Mouse (Mus musculus) c-Kit-positive CD71-positive TER-119-negative erythroid progenitor cells, embryonic 14.5 days (primary cell): ENCODE results near the gene Sgpl1.

Experiments used
- DNase-seq: peaks from one replicate; pipeline ENCODE4 v3.0.0-alpha.2; 2013; ENCODE audit warnings: low read depth

Gene Sgpl1

DNA sequence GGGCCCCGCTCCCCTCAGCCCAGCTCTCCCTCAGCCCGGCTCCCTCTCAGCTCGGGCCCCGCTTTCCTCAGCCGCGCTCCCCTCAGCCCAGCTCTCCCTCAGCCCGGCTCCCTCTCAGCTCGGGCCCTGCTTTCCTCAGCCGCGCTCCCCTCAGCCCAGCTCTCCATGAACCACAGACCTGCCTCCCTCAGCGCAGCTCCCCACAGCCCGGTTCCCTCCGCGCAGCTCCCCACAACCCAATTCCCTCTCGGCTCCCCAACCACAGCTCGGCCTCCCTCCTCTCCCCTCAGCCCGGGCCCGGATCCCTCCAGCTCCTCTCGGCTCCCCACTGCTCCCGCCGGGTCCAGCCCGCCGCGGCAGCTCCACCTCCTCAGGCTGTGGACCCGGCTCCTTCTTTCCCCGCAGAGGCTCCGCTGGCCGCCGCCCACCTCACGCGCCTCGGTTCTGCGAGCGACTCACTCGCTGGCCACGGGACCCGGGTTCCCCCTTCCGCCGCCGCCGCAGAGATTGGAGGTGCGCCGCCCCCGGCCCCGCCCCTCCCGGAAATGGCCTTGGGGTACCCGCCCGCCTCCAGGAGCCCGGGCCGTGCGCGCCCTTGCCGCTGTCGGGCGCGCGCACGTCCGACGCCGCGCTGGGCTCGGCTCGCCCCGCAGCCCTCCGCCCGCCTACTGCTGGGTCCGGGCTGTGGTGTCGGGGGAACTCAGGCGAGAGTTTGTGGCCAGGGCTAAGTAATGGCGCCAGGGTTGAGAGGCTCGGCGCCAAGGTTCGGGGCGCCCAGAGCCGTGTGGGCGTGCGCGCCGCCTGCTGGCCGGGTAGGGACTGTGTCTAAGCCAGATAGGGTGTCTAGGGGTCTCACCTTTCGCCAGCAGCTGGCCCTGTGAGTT lies at the start of gene Sgpl1:
Gene Sgpl1, minus strand, starts transcription at position 547 of the 884 bp plus-strand sequence.
- peak; percentile 72 for DNase-seq

DNA sequence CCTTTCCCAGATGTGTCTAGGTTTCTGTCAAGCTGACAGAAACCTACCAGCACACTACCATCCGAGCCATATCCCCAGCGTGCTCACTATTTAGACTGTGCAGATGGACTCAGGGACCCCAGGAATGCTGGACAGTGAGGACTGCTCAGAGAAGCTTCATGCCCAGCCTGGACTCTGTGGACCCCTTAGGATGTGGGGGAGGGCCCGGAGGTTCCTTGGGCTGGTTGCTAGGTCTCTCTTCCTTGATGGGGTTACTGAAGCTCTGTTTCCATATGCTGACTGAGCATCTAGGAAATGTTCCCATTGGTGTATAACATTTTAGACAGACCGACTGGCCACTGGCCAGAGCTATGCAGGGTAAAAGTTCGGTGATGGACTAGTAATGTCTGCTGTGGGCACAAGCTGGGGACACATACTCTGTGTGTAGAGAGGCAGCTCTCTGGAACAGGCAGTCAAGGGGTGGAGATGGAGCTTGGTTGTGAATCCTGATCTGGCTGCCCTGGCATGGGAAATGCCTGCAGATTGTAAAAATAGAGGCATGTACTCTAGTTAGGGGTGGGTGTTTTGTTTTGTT lies 48.3 kb upstream of the Sgpl1 start:
- DNase-seq: no peak

DNA sequence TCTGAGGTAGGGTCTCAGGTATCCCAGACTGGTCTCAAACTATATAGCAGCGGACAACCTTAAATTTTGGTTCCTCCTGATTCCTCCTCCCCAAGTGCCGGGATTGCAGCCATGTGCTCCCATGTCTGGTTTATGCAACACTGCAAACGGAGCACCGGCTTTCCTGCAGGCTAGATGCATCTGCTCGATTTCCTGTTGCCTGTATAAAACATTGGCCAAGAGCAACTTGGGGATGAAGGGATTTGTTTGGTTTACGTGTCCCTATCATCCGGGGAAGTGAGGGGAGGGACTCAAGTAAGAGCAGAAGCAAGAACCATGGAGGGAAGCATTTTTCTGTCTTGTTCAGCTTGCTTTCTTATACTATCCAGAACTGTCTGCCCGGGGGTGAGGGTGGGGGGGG lies 47.7 kb upstream of the Sgpl1 start:
- no peak for DNase-seq

- no peak for DNase-seq
Observed at GRCm38 (mm10) chr10:61194611-61195010, 47.1 kb upstream of the Sgpl1 start.

DNA sequence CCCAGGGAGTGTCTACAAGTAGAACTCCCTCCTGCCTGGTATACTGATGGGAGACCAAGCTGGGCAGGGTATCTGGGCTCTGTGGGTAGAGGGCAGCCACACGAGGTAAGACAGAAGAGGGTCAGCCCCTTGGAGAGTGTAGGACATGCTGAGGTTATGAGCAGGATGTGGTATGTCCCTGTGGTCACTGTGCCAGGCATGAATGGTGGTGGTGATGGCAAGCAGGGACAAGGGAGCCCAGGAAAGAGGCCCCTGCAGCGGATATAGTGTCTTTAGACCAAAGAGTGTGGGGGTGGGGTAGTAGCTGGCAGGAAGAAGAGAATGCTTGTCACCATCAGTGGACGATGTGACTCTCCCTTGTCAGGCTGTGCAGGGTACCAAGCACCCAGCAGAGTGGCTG lies 40.5 kb upstream of the Sgpl1 start:
- DNase-seq: no peak

DNA sequence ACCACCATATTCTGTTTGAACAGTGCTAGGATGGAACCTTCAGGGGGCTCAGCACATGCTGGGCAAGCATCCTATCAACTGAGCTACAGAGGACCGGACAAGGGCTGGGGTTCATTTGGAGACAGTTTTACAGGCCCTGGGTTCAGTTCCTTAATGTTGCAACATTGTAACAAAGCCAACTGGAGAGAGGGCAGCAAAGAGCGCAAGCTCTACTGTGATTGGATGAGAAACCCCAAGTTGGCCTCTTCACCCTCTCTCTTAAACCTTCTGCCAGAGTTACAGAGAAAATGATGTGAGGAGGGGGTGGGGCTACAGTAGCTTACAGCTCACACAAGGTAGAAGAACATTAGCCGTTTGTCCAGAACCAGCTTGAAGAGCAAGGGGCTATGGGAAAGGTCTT lies 39.5 kb upstream of the Sgpl1 start:
- no peak for DNase-seq

GRCm38 (mm10) chr10:61179927-61180326 lies 32.4 kb upstream of the Sgpl1 start:
- DNase-seq: no peak

- DNase-seq: no peak
Observed at GRCm38 (mm10) chr10:61178687-61179086, 31.2 kb upstream of the Sgpl1 start.

- no peak for DNase-seq
Observed at GRCm38 (mm10) chr10:61177751-61178150, 30.2 kb upstream of the Sgpl1 start.

- DNase-seq: no peak
Observed at GRCm38 (mm10) chr10:61176221-61176790, 28.8 kb upstream of the Sgpl1 start.

- no peak for DNase-seq
Observed at GRCm38 (mm10) chr10:61175442-61176204, 28.1 kb upstream of the Sgpl1 start.

DNA sequence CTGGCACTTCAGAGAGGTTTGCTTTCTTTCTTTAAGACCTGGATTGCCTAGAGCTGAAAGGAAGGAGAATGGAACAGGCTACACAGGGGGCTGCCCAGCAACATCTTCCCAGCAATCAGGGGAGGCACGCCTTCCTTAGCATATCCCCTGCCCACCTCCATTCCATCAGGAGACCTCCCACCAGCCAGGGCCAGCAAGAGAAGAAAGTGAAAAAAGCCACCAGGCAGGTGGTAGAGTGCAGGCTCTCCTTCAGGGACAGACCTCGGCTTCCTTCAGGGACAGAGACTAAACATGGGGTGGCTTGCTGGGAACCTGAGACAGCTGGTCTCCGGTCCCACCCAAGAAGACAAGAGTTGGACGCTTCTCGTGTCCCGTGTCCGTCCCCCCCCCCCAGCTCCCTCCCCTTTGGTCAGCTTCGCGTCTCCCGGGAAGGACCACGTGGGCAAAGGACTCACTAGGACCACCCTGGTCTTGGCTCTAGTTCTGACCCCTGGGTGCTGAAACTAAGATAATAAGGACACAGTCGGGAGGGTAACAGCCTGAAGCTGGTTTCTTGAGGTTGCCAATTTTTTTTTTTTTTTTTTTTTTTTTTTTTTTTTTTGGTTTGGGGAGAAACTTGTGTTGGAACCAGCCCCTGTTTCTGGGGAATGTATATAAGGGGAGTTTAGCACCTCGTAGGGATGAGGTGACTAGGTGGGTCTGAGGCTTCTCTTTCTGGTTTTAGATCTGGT lies 27.4 kb upstream of the Sgpl1 start:
- no peak for DNase-seq

DNA sequence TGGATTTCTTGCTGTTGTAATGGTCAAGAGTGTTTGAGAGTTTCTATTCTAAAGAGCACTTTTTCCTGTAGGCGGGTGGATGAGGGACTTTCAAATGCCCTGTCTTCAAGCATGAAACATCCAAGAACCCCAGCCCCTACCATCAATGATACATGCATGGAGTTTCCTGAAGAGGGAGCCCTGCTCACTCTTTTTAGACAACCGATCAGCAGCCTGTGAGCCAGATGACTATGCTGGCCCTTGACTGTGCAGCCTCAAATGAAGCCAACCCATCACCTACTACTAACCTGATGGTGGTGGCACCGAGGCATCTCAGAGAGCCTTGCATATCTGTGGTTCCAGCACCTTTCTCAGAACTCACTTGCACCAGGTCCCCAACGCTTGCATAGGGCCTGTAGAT lies 25.0 kb upstream of the Sgpl1 start:
- DNase-seq: no peak

DNA sequence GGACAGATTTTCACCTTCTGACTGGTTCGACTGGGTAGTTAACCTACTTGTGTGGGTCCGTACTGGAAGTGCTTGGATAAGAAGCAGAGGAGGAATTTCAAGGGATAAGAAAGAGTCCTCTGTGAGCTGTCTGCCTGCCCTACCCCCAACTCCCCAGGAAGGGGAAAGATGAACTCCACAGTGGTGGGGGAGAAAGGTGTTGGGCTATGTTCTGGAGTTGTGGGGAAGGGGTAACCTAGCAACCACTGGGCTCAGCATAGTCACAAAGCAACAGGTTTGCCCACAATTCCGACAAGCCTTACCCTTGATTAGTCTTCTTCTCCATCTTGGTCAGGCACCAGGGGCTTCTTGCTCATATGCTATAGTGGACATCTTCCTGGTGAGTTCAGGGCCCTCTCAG lies 24.2 kb upstream of the Sgpl1 start, which contains the start of gene Tbata:
Gene Tbata, plus strand, starts transcription at position 301 of the 400 bp plus-strand sequence.
- DNase-seq: no peak

GRCm38 (mm10) chr10:61168393-61168792 lies 20.9 kb upstream of the Sgpl1 start:
- no peak for DNase-seq

GRCm38 (mm10) chr10:61167333-61168096 lies 20.0 kb upstream of the Sgpl1 start:
- no peak for DNase-seq

DNA sequence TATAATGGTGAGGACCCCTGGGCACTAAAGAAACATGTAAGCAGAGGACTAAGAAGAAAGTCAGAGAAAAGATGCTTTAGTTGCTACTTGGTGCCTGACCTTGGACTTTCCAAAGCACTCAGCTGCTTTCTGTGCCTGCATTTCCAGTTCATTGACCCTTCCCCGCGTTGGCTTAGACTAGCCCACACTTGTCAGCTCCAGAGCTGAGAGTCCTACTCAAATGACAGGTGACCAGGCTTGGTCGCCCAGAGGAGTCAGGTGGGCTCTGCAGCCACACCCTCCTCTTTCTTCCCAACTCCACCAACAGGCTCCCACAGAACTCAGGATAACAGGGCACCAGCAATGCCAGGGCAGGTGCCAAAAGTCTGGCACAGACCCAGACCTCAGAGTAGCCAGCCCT lies 14.9 kb upstream of the Sgpl1 start:
- DNase-seq: no peak

GRCm38 (mm10) chr10:61160671-61161070 lies 13.2 kb upstream of the Sgpl1 start:
- no peak for DNase-seq

DNA sequence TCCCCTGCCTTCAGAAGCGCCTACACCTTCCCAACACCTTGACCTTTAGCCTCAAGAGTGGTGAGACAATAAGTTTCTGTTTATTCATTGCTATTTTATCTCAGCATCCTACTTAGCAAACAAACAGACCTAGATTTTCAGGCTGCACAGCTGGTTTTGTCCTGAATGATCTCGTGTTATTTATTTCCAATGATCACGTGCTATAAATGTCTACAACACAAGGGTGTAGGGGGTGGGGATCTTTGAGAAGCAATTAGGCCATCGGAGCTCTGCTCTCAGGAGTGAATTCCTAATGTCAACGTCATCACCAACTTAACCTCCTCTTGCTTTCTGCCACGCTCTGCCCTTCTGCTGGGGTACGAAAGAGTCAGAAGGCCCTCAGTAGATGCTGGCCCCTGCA lies 12.6 kb upstream of the Sgpl1 start:
- no peak for DNase-seq

GRCm38 (mm10) chr10:61158594-61158993 lies 11.1 kb upstream of the Sgpl1 start:
- DNase-seq: no peak

- DNase-seq: no peak
Observed at GRCm38 (mm10) chr10:61156453-61156852, 8.9 kb upstream of the Sgpl1 start.
